Mouse (Mus musculus): ENCODE data around the gene Mxi1. TPM values are rescaled to one million over a fixed set of nuclear protein-coding genes. Genes with fewer than 3 reads are reported as not detected.

Gene Mxi1
- polyA plus RNA-seq, 1 experiment from 2014 or later = 34.3 TPM

- peaks cover 18% of the 10 kb centered on the region for H3K4me1 ChIP-seq (replicated peaks; ENCODE audit: control insufficient read depth, insufficient read depth, low read length)
- H3K4me3 ChIP-seq (ENCODE audit: low read depth, low read length) = no peak overlapping the region
- H3K9me3 ChIP-seq (ENCODE audit: control insufficient read depth, low read length) = no peaks in the 10 kb centered on the region
- no peak overlapping the region for H3K9ac ChIP-seq (ENCODE audit: low read depth, low read length)
- ATAC-seq (replicated peaks; ENCODE audit: low FRiP score) = no peak
- H3K27me3 ChIP-seq (replicated peaks; ENCODE audit: control insufficient read depth, insufficient read depth, low read length) = peaks cover 15% of the 10 kb centered on the region; the same call in 1 of the 2 replicates
- no peak overlapping the region for H3K27ac ChIP-seq (ENCODE audit: low read depth, low read length)
- 57% methylated on average over 18 of the region's 18 CpGs for WGBS
- no peaks in the 10 kb centered on the region for H3K36me3 ChIP-seq (ENCODE audit: control insufficient read depth, insufficient read depth, low read length)
- peak overlapping the region; percentile 54 for H3K4me2 ChIP-seq
- DNase-seq (ENCODE audit: low spot score) = no peak
These were observed 112.3 kb downstream of the Mxi1 start for GRCm38 (mm10) chr19:53422358-53423308.

GRCm38 (mm10) chr19:53423341-53423753 lies 113.0 kb downstream of the Mxi1 start:
- peak overlapping the region; percentile 54 for H3K4me2 ChIP-seq
- peaks cover 18% of the 10 kb centered on the region for H3K4me1 ChIP-seq (replicated peaks; ENCODE audit: control insufficient read depth, insufficient read depth, low read length)
- peaks cover 15% of the 10 kb centered on the region; the same call in 1 of the 2 replicates for H3K27me3 ChIP-seq (replicated peaks; ENCODE audit: control insufficient read depth, insufficient read depth, low read length)
- 12% methylated on average over 19 of the region's 19 CpGs for WGBS
- peak overlapping the region; percentile 21; the same call in 1 of the 2 replicates for H3K4me3 ChIP-seq (ENCODE audit: low read depth, low read length)
- DNase-seq (ENCODE audit: low spot score) = no peak
- ATAC-seq (replicated peaks; ENCODE audit: low FRiP score) = no peak
- no peak overlapping the region for H3K27ac ChIP-seq (ENCODE audit: low read depth, low read length)
- no peaks in the 10 kb centered on the region for H3K36me3 ChIP-seq (ENCODE audit: control insufficient read depth, insufficient read depth, low read length)
- no peak overlapping the region for H3K9ac ChIP-seq (ENCODE audit: low read depth, low read length)
- no peaks in the 10 kb centered on the region for H3K9me3 ChIP-seq (ENCODE audit: control insufficient read depth, low read length)

GRCm38 (mm10) chr19:53423816-53424465 lies 113.6 kb downstream of the Mxi1 start:
- Histone ChIP-seq H3K27ac (ENCODE audit: low read depth, low read length) (no peak overlapping the region), H3K9me3 (ENCODE audit: control insufficient read depth, low read length) (no peaks in the 10 kb centered on the region), H3K27me3 (replicated peaks; ENCODE audit: control insufficient read depth, insufficient read depth, low read length) (peaks cover 15% of the 10 kb centered on the region; the same call in 1 of the 2 replicates), H3K36me3 (ENCODE audit: control insufficient read depth, insufficient read depth, low read length) (no peaks in the 10 kb centered on the region), H3K4me2 (peak overlapping the region; percentile 54), H3K4me1 (replicated peaks; ENCODE audit: control insufficient read depth, insufficient read depth, low read length) (peaks cover 18% of the 10 kb centered on the region), H3K4me3 (ENCODE audit: low read depth, low read length) (no peak overlapping the region; the same call in 1 of the 2 replicates), H3K9ac (ENCODE audit: low read depth, low read length) (no peak overlapping the region)
- ATAC-seq (replicated peaks; ENCODE audit: low FRiP score) = no peak
- 45% methylated on average over 17 of the region's 17 CpGs for WGBS
- no peak for DNase-seq (ENCODE audit: low spot score)

GRCm38 (mm10) chr19:53424629-53425028 lies 114.3 kb downstream of the Mxi1 start:
- Histone ChIP-seq H3K4me3 (ENCODE audit: low read depth, low read length) (no peak overlapping the region), H3K4me1 (replicated peaks; ENCODE audit: control insufficient read depth, insufficient read depth, low read length) (peaks cover 18% of the 10 kb centered on the region), H3K36me3 (ENCODE audit: control insufficient read depth, insufficient read depth, low read length) (no peaks in the 10 kb centered on the region), H3K4me2 (peak overlapping the region; percentile 47), H3K27ac (ENCODE audit: low read depth, low read length) (no peak overlapping the region), H3K27me3 (replicated peaks; ENCODE audit: control insufficient read depth, insufficient read depth, low read length) (peaks cover 15% of the 10 kb centered on the region; the same call in 1 of the 2 replicates), H3K9ac (ENCODE audit: low read depth, low read length) (no peak overlapping the region), H3K9me3 (ENCODE audit: control insufficient read depth, low read length) (no peaks in the 10 kb centered on the region)
- DNase-seq (ENCODE audit: low spot score) (no peak), ATAC-seq (replicated peaks; ENCODE audit: low FRiP score) (no peak)
- WGBS = 30% methylated on average over 18 of the region's 18 CpGs

Other genes with a start within 250 kb of the Mxi1 start
- gene Add3, start 170.1 kb upstream of the Mxi1 start, polyA plus RNA-seq (2014; fragmentation: Nextera tagmentation; extraction: Ambion mirVana) = 65.0 and 69.0 TPM in 2 replicates
- 3.3 TPM in 1 of 2 replicates, not detected in the other for gene Gm10197, start 61.2 kb downstream of the Mxi1 start, polyA plus RNA-seq (2014; fragmentation: Nextera tagmentation; extraction: Ambion mirVana)
- gene Smndc1, start 80.1 kb downstream of the Mxi1 start, polyA plus RNA-seq (2014; fragmentation: Nextera tagmentation; extraction: Ambion mirVana) = 53.8 and 54.2 TPM in 2 replicates
- 6.7 TPM in 2 replicates for gene Dusp5, start 218.6 kb downstream of the Mxi1 start, polyA plus RNA-seq (2014; fragmentation: Nextera tagmentation; extraction: Ambion mirVana)